Mouse (Mus musculus) midbrain, embryonic 10.5 days (tissue): Measurements from ENCODE around the gene 1700037C18Rik. TPM values are rescaled to one million over a fixed set of nuclear protein-coding genes. Genes with fewer than 3 reads are reported as not detected.
A peak's percentile ranks its signal among the peaks of the same experiment; 100 is the strongest.

Experiments used
- DNase-seq: peaks from one replicate; pipeline ENCODE4 v3.0.0-alpha.2; 2017; ENCODE audit warnings: low spot score
- H3K27ac ChIP-seq: fragments of 300-500 bp; sonication (generic); replicated peaks from 2 replicates; pipeline ENCODE4 v1.5.1; 2016; ENCODE audit warnings: mild to moderate bottlenecking
- H3K27me3 ChIP-seq: fragments of 300-500 bp; sonication (generic); 2 replicates; pipeline ENCODE4 v1.6.1; 2016; ENCODE audit warnings: low read depth, mild to moderate bottlenecking; ENCODE audit not compliant: poor library complexity, severe bottlenecking
- H3K36me3 ChIP-seq: fragments of 300-500 bp; sonication (generic); 2 replicates; pipeline ENCODE4 v1.6.1; 2016; ENCODE audit warnings: mild to moderate bottlenecking, moderate library complexity
- H3K4me1 ChIP-seq: fragments of 300-500 bp; sonication (generic); 2 replicates; pipeline ENCODE4 v1.6.1; 2016
- H3K4me3 ChIP-seq: fragments of 300-500 bp; sonication (generic); 2 replicates; pipeline ENCODE4 v1.5.1; 2016; ENCODE audit warnings: mild to moderate bottlenecking, moderate library complexity
- H3K9me3 ChIP-seq: fragments of 300-500 bp; sonication (generic); replicated peaks from 2 replicates; pipeline ENCODE4 v1.6.1; 2016; ENCODE audit warnings: mild to moderate bottlenecking
- WGBS: fragments of 180-500 bp; shearing (Covaris S2); methylation state at CpG from one replicate; pipeline ENCODE4 v1.1.7; 2016; 5-methylcytosine and 5-hydroxymethylcytosine counted together
- polyA plus RNA-seq: library from polyadenylated mRNA; unstranded; fragments of >200 nt; fragmentation: Nextera tagmentation; extraction: Ambion mirVana; gene quantifications from 2 replicates; pipeline ENCODE4 v1.2.1, GENCODE M21; 2016

Gene 1700037C18Rik
- polyA plus RNA-seq, result 5.0 and 8.5 TPM in 2 replicates

DNA sequence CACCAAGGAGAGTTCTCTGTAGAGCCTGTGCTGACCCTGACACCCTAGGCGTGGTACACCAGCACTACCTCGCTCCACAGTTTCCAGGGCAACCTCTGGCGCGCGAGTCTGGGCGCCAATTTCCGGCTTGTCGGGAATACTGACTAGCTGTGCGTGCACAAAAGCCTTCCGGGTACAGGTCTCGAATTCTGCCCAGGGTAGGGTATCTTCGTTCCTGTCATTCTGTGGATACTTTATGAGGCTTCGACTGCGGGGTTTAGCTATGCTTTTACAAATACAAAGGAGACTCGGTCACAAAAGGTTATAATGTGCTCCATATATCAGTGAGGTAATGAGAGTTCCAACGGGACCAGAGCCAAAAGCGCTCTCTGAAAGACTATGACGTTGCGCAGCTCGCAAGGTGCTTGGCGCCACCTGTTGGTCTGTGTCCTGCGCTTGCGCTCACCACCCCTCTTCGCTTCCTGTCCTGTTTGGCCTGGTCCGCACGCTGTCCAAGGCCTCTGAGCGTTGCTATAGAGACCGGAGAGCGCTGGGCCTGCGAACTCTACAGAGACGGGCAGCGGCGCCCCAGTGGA is at the start of gene 1700037C18Rik, which contains the start of gene Cluap1:
1700037C18Rik (minus strand) TSS at position 153 of the 575 bp plus-strand sequence.
Cluap1 (plus strand) TSS at position 265 of the 575 bp plus-strand sequence.
- H3K4me3 ChIP-seq, result peak within 1 kb of the TSS; percentile 62
- H3K9me3 ChIP-seq, result no peaks in the 10 kb centered on the region
- H3K27me3 ChIP-seq, result no peaks in the 10 kb centered on the region
- H3K4me1 ChIP-seq, result peaks cover 25% of the 10 kb centered on the region
- peak; percentile 93 for DNase-seq
- H3K36me3 ChIP-seq, result peaks cover 49% of the 10 kb centered on the region
- peak within 1 kb of the TSS; percentile 87 for H3K27ac ChIP-seq
- WGBS, result under 1% methylated on average over 33 of the region's 33 CpGs

DNA sequence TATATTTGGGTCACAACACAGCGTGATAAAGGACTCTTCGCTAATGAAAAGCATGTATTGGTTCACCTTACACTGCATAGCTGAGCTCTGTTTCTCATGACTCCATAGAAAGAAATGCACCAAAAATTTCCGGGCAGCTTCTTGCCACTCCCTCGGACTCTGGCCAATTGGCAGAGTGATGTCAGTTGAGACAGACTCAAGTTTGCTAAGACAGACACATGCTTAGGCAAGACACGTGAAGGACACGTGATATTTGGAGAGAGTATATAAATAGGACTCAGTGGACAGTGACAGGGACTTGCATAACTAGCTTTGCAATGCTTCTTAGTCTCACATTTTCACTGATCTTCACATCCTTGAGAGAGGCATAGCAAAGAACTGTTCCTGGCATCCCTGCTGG is 47.9 kb upstream of the 1700037C18Rik start:
- 90% methylated on average over 6 of the region's 6 CpGs for WGBS
- Histone ChIP-seq H3K4me1 (no peaks in the 10 kb centered on the region), H3K9me3 (no peaks in the 10 kb centered on the region), H3K27ac (no peak overlapping the region), H3K4me3 (no peak overlapping the region), H3K27me3 (no peaks in the 10 kb centered on the region), H3K36me3 (no peaks in the 10 kb centered on the region)
- DNase-seq, result no peak

DNA sequence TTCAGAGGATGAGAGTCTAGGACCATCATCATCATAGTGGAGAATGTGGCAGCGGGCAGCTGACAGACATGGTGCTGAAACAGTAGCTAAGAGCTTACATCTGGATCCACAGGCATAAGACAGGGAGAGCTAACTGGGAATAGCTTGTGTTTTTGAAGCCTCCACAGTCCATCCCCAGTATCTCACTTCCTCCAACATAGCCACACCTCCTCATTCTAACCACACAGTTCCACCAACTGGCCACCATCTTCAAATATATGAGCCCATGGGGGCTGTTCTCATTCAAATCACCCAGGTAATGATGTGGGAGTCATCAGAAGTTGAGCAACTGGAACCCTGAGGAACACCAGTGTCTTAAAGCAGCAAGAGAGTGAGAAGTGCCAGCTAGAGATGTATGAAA is 42.7 kb upstream of the 1700037C18Rik start:
- no peaks in the 10 kb centered on the region for H3K4me1 ChIP-seq
- no peak overlapping the region for H3K4me3 ChIP-seq
- no peaks in the 10 kb centered on the region for H3K9me3 ChIP-seq
- no peak for DNase-seq
- H3K36me3 ChIP-seq, result no peaks in the 10 kb centered on the region
- no peaks in the 10 kb centered on the region for H3K27me3 ChIP-seq
- WGBS, result 91% methylated on average over 1 of the region's 1 CpGs
- H3K27ac ChIP-seq, result no peak overlapping the region

DNA sequence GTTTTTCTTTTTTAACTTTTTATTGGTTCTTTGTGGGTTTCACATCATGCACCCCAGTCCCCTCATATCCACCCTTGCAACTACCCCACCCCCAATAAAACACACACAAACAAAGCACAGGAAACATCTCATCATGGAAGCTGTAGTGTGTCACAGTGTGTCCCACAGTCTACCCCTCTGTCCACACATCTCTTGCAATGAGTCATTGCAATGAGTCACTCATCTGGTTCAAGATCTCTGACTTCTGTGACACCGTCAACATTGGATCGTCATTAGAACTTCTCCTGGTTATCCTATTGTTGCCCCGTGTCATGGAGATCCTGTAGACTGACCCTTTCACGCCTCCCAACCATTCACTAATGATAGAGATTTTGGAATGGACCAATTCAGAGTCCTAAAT is 26.2 kb upstream of the 1700037C18Rik start:
- no peak for DNase-seq
- Histone ChIP-seq H3K27ac (no peak overlapping the region), H3K27me3 (no peaks in the 10 kb centered on the region), H3K4me3 (no peak overlapping the region), H3K36me3 (peaks cover 80% of the 10 kb centered on the region), H3K9me3 (no peaks in the 10 kb centered on the region), H3K4me1 (no peaks in the 10 kb centered on the region)
- 91% methylated on average over 4 of the region's 4 CpGs for WGBS

DNA sequence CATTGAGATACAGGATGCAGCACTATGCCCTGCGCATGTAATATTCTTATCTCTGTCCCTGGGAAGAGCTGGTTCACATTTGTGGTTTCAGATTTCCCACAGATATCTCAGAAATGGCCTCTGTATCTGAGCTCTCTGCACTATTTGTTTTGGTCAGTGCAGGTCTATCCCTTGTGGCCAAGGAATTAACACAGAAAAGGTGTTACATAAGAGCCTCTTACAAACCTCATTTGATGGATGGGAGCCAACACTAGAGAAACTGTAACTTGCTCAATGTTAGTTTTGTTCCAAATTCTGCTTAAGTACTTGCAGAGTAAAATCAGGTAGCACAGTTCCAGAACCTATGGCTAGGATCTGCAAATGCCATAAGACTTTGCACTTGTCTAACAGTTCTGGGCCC is 25.6 kb upstream of the 1700037C18Rik start:
- DNase-seq, result no peak
- Histone ChIP-seq H3K36me3 (peaks cover 84% of the 10 kb centered on the region), H3K9me3 (no peaks in the 10 kb centered on the region), H3K27ac (no peak overlapping the region), H3K4me1 (no peaks in the 10 kb centered on the region), H3K4me3 (no peak overlapping the region), H3K27me3 (no peaks in the 10 kb centered on the region)
- WGBS, result 91% methylated on average over 1 of the region's 1 CpGs

DNA sequence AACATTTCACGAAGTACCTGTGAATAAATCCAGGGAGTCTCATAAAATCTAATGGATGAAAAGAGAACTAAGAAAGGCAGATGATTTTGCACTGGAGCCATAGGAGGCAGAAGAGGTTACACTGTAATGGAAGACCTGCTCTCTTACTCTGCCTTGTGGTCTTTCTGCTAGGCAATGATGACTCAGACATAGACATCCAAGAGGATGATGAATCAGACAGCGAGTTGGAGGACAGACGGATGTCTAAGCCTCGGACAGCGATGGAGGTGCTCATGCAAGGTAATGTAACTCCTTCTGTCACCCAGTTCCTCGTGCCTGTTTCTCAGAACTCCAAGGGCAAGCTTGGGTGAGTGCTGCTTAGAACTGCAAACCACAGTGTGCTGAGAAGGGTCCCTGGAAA is 25.0 kb upstream of the 1700037C18Rik start:
- DNase-seq, result no peak
- Histone ChIP-seq H3K27ac (no peak overlapping the region), H3K36me3 (peaks cover 82% of the 10 kb centered on the region), H3K27me3 (no peaks in the 10 kb centered on the region), H3K4me3 (no peak overlapping the region), H3K4me1 (no peaks in the 10 kb centered on the region), H3K9me3 (no peaks in the 10 kb centered on the region)
- 92% methylated on average over 6 of the region's 6 CpGs for WGBS

DNA sequence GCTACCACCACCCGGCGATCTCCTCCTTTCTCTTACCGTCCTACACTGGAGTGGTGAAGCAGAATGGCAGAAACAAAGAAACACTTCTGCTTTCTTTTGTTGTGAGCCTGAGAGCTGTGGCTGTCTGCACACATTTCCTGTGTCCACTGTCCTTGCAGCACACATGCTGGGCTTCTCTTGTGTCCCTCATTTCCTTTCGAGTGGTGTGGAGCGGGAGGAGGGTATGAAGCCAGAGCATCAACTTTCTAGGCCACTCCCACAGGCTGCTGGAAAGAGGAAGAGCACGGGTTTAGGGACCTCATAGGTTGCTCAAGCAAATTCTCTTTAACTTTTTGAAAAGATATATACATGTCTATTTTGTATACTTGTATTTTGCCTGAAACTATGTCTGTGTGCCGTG is 20.7 kb upstream of the 1700037C18Rik start:
- Histone ChIP-seq H3K4me3 (no peak overlapping the region), H3K9me3 (no peaks in the 10 kb centered on the region), H3K27me3 (no peaks in the 10 kb centered on the region), H3K4me1 (no peaks in the 10 kb centered on the region), H3K27ac (no peak overlapping the region), H3K36me3 (peaks cover 75% of the 10 kb centered on the region)
- DNase-seq, result no peak
- WGBS, result 83% methylated on average over 7 of the region's 7 CpGs

DNA sequence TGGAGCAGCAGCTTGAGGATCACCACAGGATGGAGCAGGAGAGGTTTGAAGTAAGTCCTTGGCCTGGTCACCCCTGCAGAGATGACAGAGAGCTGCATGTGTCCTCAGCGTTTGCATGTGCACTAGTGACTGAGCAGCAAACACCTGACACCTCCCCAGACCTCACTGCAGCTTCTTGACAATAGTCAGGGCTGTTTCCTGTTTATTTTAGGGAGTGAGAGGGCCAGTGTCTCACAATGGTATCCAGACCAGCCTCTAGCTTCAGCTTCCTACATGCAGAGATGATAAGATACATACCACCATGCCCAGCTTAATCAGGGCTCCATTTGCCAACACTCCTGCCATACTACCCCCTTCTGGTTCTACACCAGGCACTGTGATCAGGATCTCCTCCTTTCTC is 20.1 kb upstream of the 1700037C18Rik start:
- peaks cover 75% of the 10 kb centered on the region for H3K36me3 ChIP-seq
- H3K27ac ChIP-seq, result no peak overlapping the region

DNA sequence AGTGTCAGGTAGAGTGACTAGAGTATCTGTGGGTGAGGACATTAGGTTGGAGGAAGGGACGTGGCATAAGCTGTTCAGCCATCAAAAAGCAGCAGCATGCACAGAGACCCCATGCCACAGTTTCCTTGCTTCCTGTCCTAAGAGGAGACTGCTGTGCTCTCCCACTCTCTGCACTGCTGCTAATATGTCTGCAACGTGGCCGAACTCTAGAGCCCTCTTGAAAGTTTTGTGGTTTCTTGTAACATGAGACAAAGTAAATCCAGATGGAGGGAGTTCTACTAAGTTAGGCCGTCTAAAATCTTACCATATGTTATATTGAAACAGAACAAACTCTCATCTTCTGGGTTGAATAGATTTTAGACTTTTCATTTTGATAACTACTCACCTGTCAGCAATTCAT is 15.5 kb upstream of the 1700037C18Rik start:
- DNase-seq, result no peak
- WGBS, result 79% methylated on average over 4 of the region's 4 CpGs
- H3K27me3 ChIP-seq, result no peaks in the 10 kb centered on the region
- no peaks in the 10 kb centered on the region for H3K9me3 ChIP-seq
- peaks cover 78% of the 10 kb centered on the region for H3K36me3 ChIP-seq
- H3K4me3 ChIP-seq, result no peak overlapping the region
- no peak overlapping the region for H3K27ac ChIP-seq
- no peaks in the 10 kb centered on the region for H3K4me1 ChIP-seq

More for the DNA sequence above, 20.1 kb upstream of the 1700037C18Rik start:
- H3K4me1 ChIP-seq, result no peaks in the 10 kb centered on the region
- no peaks in the 10 kb centered on the region for H3K27me3 ChIP-seq
- no peak overlapping the region for H3K4me3 ChIP-seq
- no peak for DNase-seq
- H3K9me3 ChIP-seq, result no peaks in the 10 kb centered on the region
- 84% methylated on average over 1 of the region's 1 CpGs for WGBS

DNA sequence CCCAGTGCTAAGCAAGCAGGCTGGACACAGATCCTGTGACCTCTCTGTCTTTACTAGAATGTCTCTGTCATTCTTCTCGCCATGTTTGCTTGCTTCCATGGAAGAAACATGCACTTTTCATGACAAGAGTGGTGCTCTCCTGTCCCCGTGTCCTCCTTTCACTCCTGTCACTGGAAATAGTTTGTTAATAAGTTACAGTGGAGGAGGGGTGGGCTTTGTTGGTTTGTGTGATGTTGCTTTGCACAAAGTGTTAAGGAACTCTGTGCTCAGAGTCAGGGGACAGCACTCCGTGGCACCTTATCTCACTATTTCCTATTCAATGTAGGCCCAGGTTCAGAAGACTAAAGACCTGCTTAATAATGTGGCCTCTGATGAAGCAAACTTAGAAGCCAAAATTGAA is 15.0 kb upstream of the 1700037C18Rik start:
- Histone ChIP-seq H3K9me3 (no peaks in the 10 kb centered on the region), H3K36me3 (peaks cover 77% of the 10 kb centered on the region), H3K4me1 (no peaks in the 10 kb centered on the region), H3K4me3 (no peak overlapping the region), H3K27ac (no peak overlapping the region), H3K27me3 (no peaks in the 10 kb centered on the region)
- 87% methylated on average over 3 of the region's 3 CpGs for WGBS
- DNase-seq, result no peak

DNA sequence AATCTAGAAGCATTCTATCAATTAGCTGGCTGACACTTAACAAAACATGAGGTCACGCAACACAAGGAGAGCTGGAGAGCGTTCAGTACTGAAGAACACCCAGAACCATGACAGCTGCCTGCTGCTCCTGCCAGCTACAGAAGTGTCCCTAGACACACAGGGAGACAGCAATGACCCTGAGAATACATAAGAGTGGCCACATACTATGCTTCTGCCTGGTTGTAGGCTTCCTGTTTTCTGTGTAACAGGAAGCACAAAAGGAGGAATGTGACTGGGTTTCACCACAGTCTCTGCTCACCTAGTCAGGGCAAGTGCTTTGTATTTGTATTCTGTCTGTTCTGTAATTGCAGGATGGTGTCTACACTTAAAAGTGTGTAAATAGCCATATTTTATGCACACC is 12.3 kb upstream of the 1700037C18Rik start:
- Histone ChIP-seq H3K9me3 (no peaks in the 10 kb centered on the region), H3K36me3 (peaks cover 80% of the 10 kb centered on the region), H3K4me1 (no peaks in the 10 kb centered on the region), H3K27me3 (no peaks in the 10 kb centered on the region), H3K27ac (no peak overlapping the region), H3K4me3 (no peak overlapping the region)
- no peak for DNase-seq
- 97% methylated on average over 2 of the region's 2 CpGs for WGBS

DNA sequence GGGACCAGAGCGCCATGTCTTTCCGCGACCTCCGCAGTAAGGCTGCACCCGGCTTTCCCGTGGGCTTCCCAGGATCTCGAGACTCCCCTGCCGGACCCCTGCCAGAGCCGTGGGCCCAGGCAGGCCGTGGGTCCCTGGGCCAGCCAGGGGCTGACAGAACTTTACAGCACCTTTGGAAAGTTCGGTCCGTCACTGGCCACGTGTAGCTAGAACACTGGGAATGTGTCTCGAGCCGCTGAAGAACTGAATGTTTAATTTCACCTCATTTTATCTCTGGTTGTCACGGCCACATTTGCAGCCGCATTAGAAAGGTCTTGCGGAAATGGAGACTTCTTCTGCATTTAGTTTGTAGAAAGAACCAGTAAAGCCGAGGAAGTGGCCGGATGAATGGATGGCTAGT is 629 bp upstream of the 1700037C18Rik start:
- DNase-seq, result no peak
- H3K27me3 ChIP-seq, result no peaks in the 10 kb centered on the region
- whole genome bisulfite sequencing, result 12% methylated on average over 20 of the region's 20 CpGs
- H3K4me1 ChIP-seq, result peaks cover 25% of the 10 kb centered on the region
- peak overlapping the region; percentile 62 for H3K4me3 ChIP-seq
- peaks cover 49% of the 10 kb centered on the region for H3K36me3 ChIP-seq
- peak overlapping the region; percentile 87 for H3K27ac ChIP-seq
- H3K9me3 ChIP-seq, result no peaks in the 10 kb centered on the region

DNA sequence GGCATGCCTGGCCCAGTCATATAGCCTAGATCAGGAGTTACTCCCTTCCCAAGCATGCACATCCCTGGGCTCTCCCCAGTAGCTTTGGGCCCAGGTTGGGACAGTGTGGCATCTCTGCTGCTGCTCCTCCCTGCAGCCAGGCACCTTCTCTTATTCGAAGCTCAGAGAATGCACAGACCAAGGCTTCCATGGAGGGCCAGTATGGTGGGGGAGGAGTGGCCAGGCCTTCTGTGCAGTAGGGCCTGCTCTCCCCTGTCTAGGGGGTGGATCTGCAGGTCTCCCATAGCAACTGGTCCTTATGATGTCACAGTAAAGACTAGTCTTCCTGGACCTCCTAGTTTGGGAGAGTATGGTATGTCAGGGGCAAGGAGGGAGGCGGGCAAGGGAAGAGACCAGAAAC is 1.0 kb downstream of the 1700037C18Rik start:
- Histone ChIP-seq H3K27me3 (no peaks in the 10 kb centered on the region), H3K36me3 (peaks cover 49% of the 10 kb centered on the region), H3K4me1 (peaks cover 25% of the 10 kb centered on the region), H3K4me3 (0 out of 2 replicates have a peak overlapping the region, but pooled peaks have one; percentile 62), H3K27ac (no peak overlapping the region), H3K9me3 (no peaks in the 10 kb centered on the region)
- no peak for DNase-seq
- 70% methylated on average over 2 of the region's 2 CpGs for WGBS

DNA sequence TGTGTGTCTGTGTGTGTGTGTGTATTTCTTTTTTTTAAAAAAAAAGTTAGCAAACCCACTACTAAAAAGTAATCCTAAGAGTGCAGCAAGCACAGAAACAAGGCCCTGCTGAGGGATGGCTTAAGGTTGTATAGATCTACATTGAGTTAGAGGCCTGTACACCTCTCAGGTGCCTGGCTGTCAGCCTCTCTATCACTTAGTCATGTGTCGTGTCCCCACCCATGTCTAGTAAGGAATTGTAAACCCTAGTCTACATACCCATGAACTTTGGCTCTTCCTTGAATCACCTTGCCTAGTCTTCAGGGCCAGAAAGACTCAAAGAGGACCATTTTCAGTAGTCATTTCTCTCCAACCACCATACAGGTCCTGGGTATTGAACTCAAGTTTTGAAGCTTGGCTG is 11.9 kb downstream of the 1700037C18Rik start:
- no peaks in the 10 kb centered on the region for H3K9me3 ChIP-seq
- peaks cover 69% of the 10 kb centered on the region for H3K36me3 ChIP-seq
- no peak overlapping the region for H3K27ac ChIP-seq
- no peak for DNase-seq
- H3K4me1 ChIP-seq, result no peaks in the 10 kb centered on the region
- H3K27me3 ChIP-seq, result no peaks in the 10 kb centered on the region
- 95% methylated on average over 1 of the region's 1 CpGs for WGBS
- H3K4me3 ChIP-seq, result no peak overlapping the region
